Mouse (Mus musculus): ENCODE measurements around the gene Cdkn3. TPM values are rescaled to one million over a fixed set of nuclear protein-coding genes. Genes with fewer than 3 reads are reported as not detected.
"Not testable (repeated sequence)": the region's sequence is repeated elsewhere in the genome, so short reads cannot be mapped to it uniquely, and the experiment has no call there.

The Cdkn3 gene
- total RNA-seq (2014; fragmentation: Nextera tagmentation) = 11.7 and 17.5 TPM in 2 replicates
- total RNA-seq (2017) = 13.0 and 16.6 TPM in 2 replicates

- peak; percentile 99 for ATAC-seq (replicated peaks; ENCODE audit: low FRiP score, low TSS enrichment, poor library complexity, severe bottlenecking)
Measured at GRCm38 (mm10) chr14:46760355-46761029, at the start of gene Cdkn3. Cdkn3 (plus strand) TSS chr14:46760541.

GRCm38 (mm10) chr14:46718483-46718922 is 41.8 kb upstream of the Cdkn3 start:
- no peak for ATAC-seq (replicated peaks; ENCODE audit: low FRiP score, low TSS enrichment, poor library complexity, severe bottlenecking)

DNA sequence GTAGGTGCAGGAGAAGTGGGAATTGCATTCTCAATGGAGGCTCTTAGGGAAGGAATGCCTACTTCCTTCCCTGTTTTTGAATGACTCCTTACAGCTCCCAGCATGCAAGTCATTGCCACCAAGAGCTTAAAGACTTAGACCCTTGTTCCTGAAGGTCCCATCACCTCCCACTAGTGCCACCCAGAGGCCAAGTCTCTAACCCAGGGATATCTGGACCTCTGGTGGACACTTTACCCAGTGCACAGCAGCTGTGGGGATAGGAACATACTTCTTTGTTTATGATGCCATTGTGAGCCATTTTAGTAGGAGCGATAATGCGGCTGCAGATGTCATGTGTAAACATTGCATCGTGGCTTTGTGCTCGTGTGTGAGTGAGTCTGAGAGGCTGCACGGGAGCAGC is 38.3 kb upstream of the Cdkn3 start:
- ATAC-seq (replicated peaks; ENCODE audit: low FRiP score, low TSS enrichment, poor library complexity, severe bottlenecking) = no peak

GRCm38 (mm10) chr14:46723828-46724227 is 36.5 kb upstream of the Cdkn3 start:
- ATAC-seq (replicated peaks; ENCODE audit: low FRiP score, low TSS enrichment, poor library complexity, severe bottlenecking) = 0 out of 2 replicates have a peak, but pooled peaks have one; percentile 58

- no peak for ATAC-seq (replicated peaks; ENCODE audit: low FRiP score, low TSS enrichment, poor library complexity, severe bottlenecking)
Measured at GRCm38 (mm10) chr14:46724941-46725340, 35.4 kb upstream of the Cdkn3 start.

GRCm38 (mm10) chr14:46725743-46726142 is 34.6 kb upstream of the Cdkn3 start:
- ATAC-seq (replicated peaks; ENCODE audit: low FRiP score, low TSS enrichment, poor library complexity, severe bottlenecking) = no peak

DNA sequence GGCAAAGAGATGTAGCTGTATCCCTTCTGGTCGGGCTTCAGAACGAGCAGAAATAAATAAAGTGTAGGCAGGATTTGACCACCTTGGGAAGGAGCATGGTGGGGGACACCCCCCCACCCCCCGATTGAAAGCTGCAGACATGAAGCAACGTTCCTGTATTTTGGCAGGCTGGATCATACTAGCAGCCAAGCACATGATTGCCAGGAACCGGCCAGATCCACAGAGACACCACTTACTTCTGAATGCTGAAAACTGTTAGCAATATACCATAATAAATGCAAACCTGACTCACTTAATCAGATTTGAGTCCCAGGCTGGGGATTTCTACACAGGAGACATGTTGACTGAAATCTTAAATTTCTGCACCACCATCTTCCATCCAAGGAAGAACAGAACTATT is 26.1 kb upstream of the Cdkn3 start:
- ATAC-seq (replicated peaks; ENCODE audit: low FRiP score, low TSS enrichment, poor library complexity, severe bottlenecking) = no peak

- no peak for ATAC-seq (replicated peaks; ENCODE audit: low FRiP score, low TSS enrichment, poor library complexity, severe bottlenecking)
Measured at GRCm38 (mm10) chr14:46734761-46735455, 25.4 kb upstream of the Cdkn3 start.

DNA sequence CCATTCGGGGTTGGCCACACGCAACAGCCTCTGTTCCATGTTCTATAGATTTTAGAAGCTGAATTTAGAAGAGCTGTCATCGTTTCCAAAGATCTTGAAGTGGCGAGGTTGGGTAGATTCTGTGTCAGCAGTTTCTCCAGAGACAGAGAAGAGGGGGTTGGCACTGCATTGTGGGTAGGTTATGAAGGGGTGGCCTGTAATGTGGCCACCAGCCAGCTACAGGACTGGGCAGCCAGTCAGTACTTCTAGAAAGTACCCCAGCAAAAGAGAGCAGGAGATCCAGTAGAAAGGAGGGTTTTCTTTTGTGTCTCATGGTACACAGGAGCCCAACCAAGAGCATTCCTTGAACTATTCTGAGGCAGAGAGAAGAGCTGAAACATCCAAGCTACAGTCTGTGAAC is 24.0 kb upstream of the Cdkn3 start:
- ATAC-seq (replicated peaks; ENCODE audit: low FRiP score, low TSS enrichment, poor library complexity, severe bottlenecking) = no peak

GRCm38 (mm10) chr14:46737346-46737745 is 23.0 kb upstream of the Cdkn3 start:
- not testable (repeated sequence) for ATAC-seq (replicated peaks; ENCODE audit: low FRiP score, low TSS enrichment, poor library complexity, severe bottlenecking)

- ATAC-seq (replicated peaks; ENCODE audit: low FRiP score, low TSS enrichment, poor library complexity, severe bottlenecking) = no peak
Measured at GRCm38 (mm10) chr14:46742674-46743073, 17.7 kb upstream of the Cdkn3 start.

DNA sequence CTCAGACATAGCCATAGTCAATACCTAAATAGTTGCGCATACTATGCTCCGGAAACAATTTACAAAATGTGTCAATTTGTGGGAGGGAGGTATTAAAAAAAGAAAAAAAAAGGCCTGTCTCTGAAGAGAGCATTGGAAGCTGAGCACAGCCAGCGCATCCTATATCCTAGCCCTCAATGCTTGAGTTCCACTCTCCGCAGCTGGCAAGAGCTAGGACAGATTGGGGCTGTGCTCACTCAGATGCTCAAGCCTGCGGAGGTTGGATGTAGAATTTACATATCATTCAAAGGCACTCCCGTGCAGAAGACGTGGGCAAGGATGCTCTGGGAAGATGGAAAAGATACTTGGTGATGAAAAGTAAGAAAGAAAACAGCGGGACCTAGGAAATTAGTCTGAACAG is 14.9 kb upstream of the Cdkn3 start:
- no peak for ATAC-seq (replicated peaks; ENCODE audit: low FRiP score, low TSS enrichment, poor library complexity, severe bottlenecking)

DNA sequence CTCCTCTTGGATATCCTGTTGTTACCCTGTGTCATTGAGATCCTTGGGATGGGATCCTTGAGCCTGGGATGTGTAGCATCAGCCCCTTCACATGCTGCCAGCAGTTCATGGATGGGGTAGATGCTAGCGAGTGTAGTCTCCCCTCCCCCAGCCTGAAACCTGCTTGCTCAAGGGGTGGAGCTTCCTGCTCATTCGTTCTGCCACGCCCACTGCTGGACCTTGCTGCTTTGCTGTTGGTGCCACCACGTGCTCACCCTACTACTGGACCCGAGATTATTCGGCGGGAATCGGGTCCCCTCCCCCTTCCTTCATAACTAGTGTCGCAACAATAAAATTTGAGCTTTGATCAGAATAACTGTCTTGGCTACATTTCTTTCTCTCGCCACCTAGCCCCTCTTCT is 6.0 kb upstream of the Cdkn3 start:
- not testable (repeated sequence) for ATAC-seq (replicated peaks; ENCODE audit: low FRiP score, low TSS enrichment, poor library complexity, severe bottlenecking)

DNA sequence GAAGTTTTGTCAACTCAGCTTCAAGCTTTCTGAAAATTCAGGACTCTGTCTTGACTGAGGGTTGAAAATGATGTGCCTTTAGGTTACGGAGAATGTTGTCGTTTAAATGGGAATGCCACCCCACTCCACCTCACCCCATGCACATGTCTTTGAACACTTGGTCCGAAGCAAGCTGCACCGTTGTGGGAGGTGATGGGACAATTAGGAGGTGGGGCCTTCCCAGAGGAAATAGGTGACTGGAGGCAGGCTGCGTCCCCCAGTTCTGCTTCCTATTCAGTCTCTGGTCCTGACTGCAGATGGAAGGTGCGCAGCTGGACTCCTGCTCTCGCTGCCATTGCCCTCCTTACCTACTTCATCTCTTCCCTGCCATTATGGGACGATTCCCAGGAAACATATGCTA is 4.5 kb upstream of the Cdkn3 start:
- no peak for ATAC-seq (replicated peaks; ENCODE audit: low FRiP score, low TSS enrichment, poor library complexity, severe bottlenecking)

DNA sequence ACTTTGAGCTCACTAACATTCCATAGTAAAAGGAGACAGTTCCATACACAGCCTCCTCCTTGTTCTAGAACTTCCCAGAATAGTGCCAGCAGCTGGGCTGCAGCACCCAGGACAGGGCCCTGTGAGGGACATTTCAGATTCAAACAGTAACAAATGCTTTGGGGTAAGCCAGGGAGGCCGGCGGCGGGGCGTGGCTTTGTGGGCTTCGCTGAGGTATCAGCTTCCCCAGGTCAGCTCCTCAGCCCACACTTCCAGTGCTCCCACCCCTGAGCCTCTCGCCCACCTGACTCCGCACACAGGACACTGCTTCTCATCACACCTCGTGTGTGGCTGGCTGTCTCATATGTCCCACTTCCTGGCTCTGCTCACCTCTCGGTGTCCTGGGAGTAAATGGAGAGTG is 2.6 kb upstream of the Cdkn3 start:
- ATAC-seq (replicated peaks; ENCODE audit: low FRiP score, low TSS enrichment, poor library complexity, severe bottlenecking) = no peak

- peak; percentile 29; the same call in 1 of the 2 replicates for ATAC-seq (replicated peaks; ENCODE audit: low FRiP score, low TSS enrichment, poor library complexity, severe bottlenecking)
Measured at GRCm38 (mm10) chr14:46759970-46760354, 379 bp upstream of the Cdkn3 start.

DNA sequence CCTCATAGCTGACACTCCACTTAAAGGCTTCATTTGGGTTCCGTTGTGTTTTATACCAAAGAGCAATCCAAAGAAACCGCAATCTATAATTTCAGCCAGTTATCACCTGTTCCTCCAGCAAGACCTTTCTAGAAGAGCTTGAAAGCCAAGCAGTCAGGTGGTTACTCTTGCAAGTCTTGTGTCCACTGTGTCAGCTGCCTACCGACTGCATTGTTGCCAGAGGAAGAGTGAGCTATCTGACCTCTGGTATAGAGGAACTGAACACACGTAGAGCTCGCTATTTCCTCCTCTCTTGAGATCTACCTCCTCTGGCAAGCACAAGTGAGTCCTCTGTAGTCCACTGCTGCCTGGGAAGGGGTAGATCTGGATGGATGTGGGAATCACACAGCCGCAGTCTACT is 845 bp downstream of the Cdkn3 start:
- no peak for ATAC-seq (replicated peaks; ENCODE audit: low FRiP score, low TSS enrichment, poor library complexity, severe bottlenecking)

DNA sequence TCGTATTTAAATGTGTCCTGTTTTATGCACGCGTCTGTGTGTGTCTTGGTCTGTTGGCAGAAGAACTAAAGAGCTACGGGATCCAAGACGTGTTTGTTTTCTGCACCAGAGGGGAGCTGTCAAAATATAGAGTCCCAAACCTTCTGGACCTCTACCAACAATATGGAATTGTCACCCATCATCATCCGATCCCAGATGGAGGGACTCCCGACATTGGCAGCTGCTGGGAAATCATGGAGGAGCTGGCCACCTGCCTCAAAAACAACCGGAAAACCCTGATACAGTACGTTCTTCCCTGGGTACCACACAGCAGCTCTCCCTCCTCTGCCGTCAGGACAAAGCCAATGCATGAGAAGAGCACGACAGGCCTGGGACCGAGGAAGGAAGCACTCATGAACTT is 6.8 kb downstream of the Cdkn3 start:
- ATAC-seq (replicated peaks; ENCODE audit: low FRiP score, low TSS enrichment, poor library complexity, severe bottlenecking) = no peak

- ATAC-seq (replicated peaks; ENCODE audit: low FRiP score, low TSS enrichment, poor library complexity, severe bottlenecking) = no peak
Measured at GRCm38 (mm10) chr14:46770036-46770435, 9.7 kb downstream of the Cdkn3 start.

GRCm38 (mm10) chr14:46778756-46779155 is 18.4 kb downstream of the Cdkn3 start:
- ATAC-seq (replicated peaks; ENCODE audit: low FRiP score, low TSS enrichment, poor library complexity, severe bottlenecking) = no peak

GRCm38 (mm10) chr14:46779217-46779616 is 18.9 kb downstream of the Cdkn3 start:
- ATAC-seq (replicated peaks; ENCODE audit: low FRiP score, low TSS enrichment, poor library complexity, severe bottlenecking) = no peak

Data from megakaryocyte-erythroid progenitor cell, adult 5-6 weeks (primary cell).